Mouse (Mus musculus): ENCODE results near the gene Cntn3.

- no peak for TF ChIP-seq GATA1 (IDR thresholded peaks at IDR 0.05; ENCODE audit: borderline replicate concordance, low read length)
- TF ChIP-seq FLI1 (IDR thresholded peaks at IDR 0.05; ENCODE audit: low read length), result no peak
These were observed 7.7 kb downstream of the Cntn3 start for GRCm38 (mm10) chr6:102565228-102565627.

All from megakaryocyte, embryonic 14.5 days (primary cell).